Mouse (Mus musculus) liver, adult 2 months (tissue): ENCODE measurements around the gene Ptprg.

Source experiments
- CTCF ChIP-seq: fragments of 200-500 bp; IDR thresholded peaks from 2 replicates; pipeline ENCODE4 v1.5.1; 2011; ENCODE audit warnings: low read depth, low read length, control low read depth
- POLR2A ChIP-seq: fragments of 200-500 bp; IDR thresholded peaks from 2 replicates; pipeline ENCODE4 v1.6.1; 2011; ENCODE audit warnings: low read length, control low read depth; ENCODE audit not compliant: insufficient read depth; ENCODE audit errors: extremely low read depth

DNA sequence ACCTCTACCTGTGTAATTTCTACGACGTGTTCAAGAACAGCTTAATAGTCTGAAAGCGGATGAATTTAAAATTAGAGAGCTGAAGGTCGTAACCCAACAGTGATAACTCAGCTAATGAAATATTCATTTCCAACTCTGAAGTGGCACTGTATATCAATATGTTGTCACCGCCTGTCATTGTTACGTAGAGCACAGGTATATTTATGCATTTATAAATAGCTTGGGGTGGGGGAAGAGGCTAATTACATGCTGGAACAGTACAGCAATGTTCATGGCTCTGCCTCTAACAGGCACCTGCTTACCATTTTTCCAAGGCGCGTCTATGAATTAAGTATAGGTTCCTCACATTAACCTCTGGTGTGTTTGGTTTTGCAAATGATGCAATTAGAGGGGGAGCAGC, 199.3 kb downstream of the Ptprg start:
- TF ChIP-seq CTCF, result no peak
- TF ChIP-seq POLR2A, result no peak
